Mouse (Mus musculus) heart, embryonic 15.5 days (tissue): ENCODE measurements around the gene Pik3cb. TPM values are rescaled to one million over a fixed set of nuclear protein-coding genes. Genes with fewer than 3 reads are reported as not detected.

Experiments used
- ATAC-seq: fragments of 200-750 bp; cut with Nextera tagmentation; replicated peaks from 2 replicates; pipeline ENCODE4 v1.8.0; 2017; ENCODE audit warnings: low read depth, moderate TSS enrichment; ENCODE audit not compliant: insufficient number of reproducible peaks, insufficient read depth, low FRiP score
- H3K27ac ChIP-seq: fragments of 300-500 bp; sonication (generic); 2 replicates; pipeline ENCODE4 v1.5.1; 2015; ENCODE audit warnings: mild to moderate bottlenecking, inconsistent platforms
- H3K27me3 ChIP-seq: fragments of 300-500 bp; sonication (generic); 2 replicates; pipeline ENCODE4 v1.6.1; 2015; ENCODE audit warnings: inconsistent platforms
- H3K36me3 ChIP-seq: fragments of 300-500 bp; sonication (generic); 2 replicates; pipeline ENCODE4 v1.6.1; 2015; ENCODE audit warnings: mild to moderate bottlenecking, inconsistent platforms
- H3K4me1 ChIP-seq: fragments of 300-500 bp; sonication (generic); replicated peaks from 2 replicates; pipeline ENCODE4 v1.6.1; 2015; ENCODE audit warnings: inconsistent platforms
- H3K4me2 ChIP-seq: fragments of 300-500 bp; sonication (generic); 2 replicates; pipeline ENCODE4 v1.6.1; 2015; ENCODE audit warnings: inconsistent platforms, mild to moderate bottlenecking, moderate library complexity
- H3K4me3 ChIP-seq: fragments of 300-500 bp; sonication (generic); 2 replicates; pipeline ENCODE4 v1.5.1; 2015; ENCODE audit warnings: mild to moderate bottlenecking, inconsistent platforms
- H3K9ac ChIP-seq: fragments of 300-500 bp; sonication (generic); 2 replicates; pipeline ENCODE4 v1.6.1; 2015; ENCODE audit warnings: mild to moderate bottlenecking, inconsistent platforms
- H3K9me3 ChIP-seq: fragments of 300-500 bp; sonication (generic); replicated peaks from 2 replicates; pipeline ENCODE4 v1.6.1; 2016; ENCODE audit warnings: inconsistent platforms
- WGBS: fragments of 180-500 bp; shearing (Covaris S2); methylation state at CpG from one replicate; pipeline ENCODE4 v1.1.7; 2015; ENCODE audit warnings: mixed read lengths; 5-methylcytosine and 5-hydroxymethylcytosine counted together
- polyA plus RNA-seq: library from polyadenylated mRNA; unstranded; fragments of >200 nt; fragmentation: Nextera tagmentation; extraction: Ambion mirVana; gene quantifications from 2 replicates; pipeline ENCODE4 v1.2.1, GENCODE M21; 2015

Pik3cb gene
- polyA plus RNA-seq, 1 experiment from 2014 or later = 1.4 TPM

- Histone ChIP-seq H3K4me3 (no peak overlapping the region), H3K36me3 (peaks cover 4% of the 10 kb centered on the region; the same call in 1 of the 2 replicates), H3K4me1 (0 out of 2 replicates have a peak, but pooled peaks cover 3% of the 10 kb centered on the region), H3K9me3 (no peaks in the 10 kb centered on the region), H3K27ac (no peak overlapping the region), H3K4me2 (no peak overlapping the region), H3K27me3 (no peaks in the 10 kb centered on the region), H3K9ac (no peak overlapping the region)
- no peak for ATAC-seq
- WGBS = 76% methylated on average over 9 of the region's 9 CpGs
Observed at GRCm38 (mm10) chr9:99041994-99042393, 98.4 kb downstream of the Pik3cb start.

GRCm38 (mm10) chr9:99035575-99035974 lies 104.8 kb downstream of the Pik3cb start, which contains the start of gene Gm1123:
Gm1123 (minus strand) TSS chr9:99035715.
- no peaks in the 10 kb centered on the region for H3K9me3 ChIP-seq
- H3K27me3 ChIP-seq = no peaks in the 10 kb centered on the region
- H3K27ac ChIP-seq = no peak within 1 kb of the TSS
- no peak for ATAC-seq
- no peak within 1 kb of the TSS for H3K4me3 ChIP-seq
- H3K9ac ChIP-seq = no peak within 1 kb of the TSS
- no peaks in the 10 kb centered on the region for H3K36me3 ChIP-seq
- no peak within 1 kb of the TSS for H3K4me2 ChIP-seq
- WGBS = 78% methylated on average over 12 of the region's 12 CpGs
- H3K4me1 ChIP-seq = 0 out of 2 replicates have a peak, but pooled peaks cover 3% of the 10 kb centered on the region

GRCm38 (mm10) chr9:99034111-99034510 lies 106.3 kb downstream of the Pik3cb start:
- Histone ChIP-seq H3K4me1 (0 out of 2 replicates have a peak, but pooled peaks cover 3% of the 10 kb centered on the region), H3K9ac (no peak overlapping the region), H3K9me3 (no peaks in the 10 kb centered on the region), H3K36me3 (no peaks in the 10 kb centered on the region), H3K27ac (no peak overlapping the region), H3K4me3 (no peak overlapping the region), H3K27me3 (no peaks in the 10 kb centered on the region), H3K4me2 (no peak overlapping the region)
- 83% methylated on average over 8 of the region's 8 CpGs for WGBS
- no peak for ATAC-seq

- Histone ChIP-seq H3K4me3 (no peak overlapping the region), H3K27ac (no peak overlapping the region), H3K4me2 (no peak overlapping the region), H3K4me1 (no peaks in the 10 kb centered on the region), H3K9me3 (no peaks in the 10 kb centered on the region), H3K36me3 (no peaks in the 10 kb centered on the region), H3K27me3 (no peaks in the 10 kb centered on the region), H3K9ac (no peak overlapping the region)
- 69% methylated on average over 8 of the region's 8 CpGs for WGBS
- ATAC-seq = no peak
Observed at GRCm38 (mm10) chr9:99032031-99032430, 108.4 kb downstream of the Pik3cb start.

GRCm38 (mm10) chr9:99021751-99022150 lies 118.7 kb downstream of the Pik3cb start:
- no peak for ATAC-seq
- Histone ChIP-seq H3K27ac (no peak overlapping the region), H3K36me3 (no peaks in the 10 kb centered on the region), H3K4me1 (no peaks in the 10 kb centered on the region), H3K4me3 (no peak overlapping the region), H3K4me2 (no peak overlapping the region), H3K9ac (no peak overlapping the region), H3K27me3 (no peaks in the 10 kb centered on the region), H3K9me3 (no peaks in the 10 kb centered on the region)
- 81% methylated on average over 4 of the region's 4 CpGs for WGBS

- H3K27ac ChIP-seq = no peak overlapping the region
- H3K36me3 ChIP-seq = no peaks in the 10 kb centered on the region
- no peaks in the 10 kb centered on the region for H3K27me3 ChIP-seq
- no peaks in the 10 kb centered on the region for H3K9me3 ChIP-seq
- 58% methylated on average over 5 of the region's 5 CpGs for WGBS
- H3K4me2 ChIP-seq = no peak overlapping the region
- no peak for ATAC-seq
- H3K4me3 ChIP-seq = no peak overlapping the region
- H3K4me1 ChIP-seq = no peaks in the 10 kb centered on the region
- H3K9ac ChIP-seq = no peak overlapping the region
Observed at GRCm38 (mm10) chr9:99021166-99021565, 119.3 kb downstream of the Pik3cb start.

- no peaks in the 10 kb centered on the region for H3K36me3 ChIP-seq
- no peaks in the 10 kb centered on the region for H3K4me1 ChIP-seq
- no peak overlapping the region for H3K4me2 ChIP-seq
- no peaks in the 10 kb centered on the region for H3K27me3 ChIP-seq
- no peak overlapping the region for H3K9ac ChIP-seq
- H3K4me3 ChIP-seq = no peak overlapping the region
- WGBS = 74% methylated on average over 6 of the region's 6 CpGs
- no peaks in the 10 kb centered on the region for H3K9me3 ChIP-seq
- no peak overlapping the region for H3K27ac ChIP-seq
- no peak for ATAC-seq
Observed at GRCm38 (mm10) chr9:99017679-99018078, 122.7 kb downstream of the Pik3cb start.

- Histone ChIP-seq H3K36me3 (no peaks in the 10 kb centered on the region), H3K9ac (no peak overlapping the region), H3K9me3 (no peaks in the 10 kb centered on the region), H3K4me3 (no peak overlapping the region), H3K4me1 (no peaks in the 10 kb centered on the region), H3K4me2 (no peak overlapping the region), H3K27me3 (no peaks in the 10 kb centered on the region), H3K27ac (no peak overlapping the region)
- WGBS = 69% methylated on average over 3 of the region's 3 CpGs
- ATAC-seq = no peak
Observed at GRCm38 (mm10) chr9:99016759-99017158, 123.7 kb downstream of the Pik3cb start.

- H3K9me3 ChIP-seq = no peaks in the 10 kb centered on the region
- H3K4me1 ChIP-seq = no peaks in the 10 kb centered on the region
- no peak overlapping the region for H3K9ac ChIP-seq
- no peaks in the 10 kb centered on the region for H3K36me3 ChIP-seq
- H3K27me3 ChIP-seq = no peaks in the 10 kb centered on the region
- no peak overlapping the region for H3K27ac ChIP-seq
- 75% methylated on average over 3 of the region's 3 CpGs for WGBS
- H3K4me3 ChIP-seq = no peak overlapping the region
- no peak for ATAC-seq
- no peak overlapping the region for H3K4me2 ChIP-seq
Observed at GRCm38 (mm10) chr9:99016301-99016700, 124.1 kb downstream of the Pik3cb start.

- Histone ChIP-seq H3K36me3 (peaks cover 2% of the 10 kb centered on the region; the same call in 1 of the 2 replicates), H3K4me2 (no peak overlapping the region), H3K4me3 (no peak overlapping the region), H3K9ac (no peak overlapping the region), H3K4me1 (no peaks in the 10 kb centered on the region), H3K9me3 (no peaks in the 10 kb centered on the region), H3K27me3 (no peaks in the 10 kb centered on the region), H3K27ac (no peak overlapping the region)
- no peak for ATAC-seq
- 88% methylated on average over 3 of the region's 3 CpGs for WGBS
Observed at GRCm38 (mm10) chr9:99009898-99010199, 130.6 kb downstream of the Pik3cb start.

GRCm38 (mm10) chr9:99009069-99009897 lies 131.1 kb downstream of the Pik3cb start:
- WGBS = 61% methylated on average over 12 of the region's 12 CpGs
- no peak overlapping the region for H3K27ac ChIP-seq

GRCm38 (mm10) chr9:99001326-99001725 lies 139.1 kb downstream of the Pik3cb start:
- Histone ChIP-seq H3K27me3 (no peaks in the 10 kb centered on the region), H3K36me3 (peaks cover 2% of the 10 kb centered on the region; the same call in 1 of the 2 replicates), H3K4me1 (no peaks in the 10 kb centered on the region), H3K9me3 (no peaks in the 10 kb centered on the region), H3K27ac (no peak overlapping the region), H3K4me3 (no peak overlapping the region), H3K4me2 (no peak overlapping the region), H3K9ac (no peak overlapping the region)
- no peak for ATAC-seq
- WGBS = 92% methylated on average over 6 of the region's 6 CpGs

More at GRCm38 (mm10) chr9:99009069-99009897, 131.1 kb downstream of the Pik3cb start:
- Histone ChIP-seq H3K4me3 (no peak overlapping the region), H3K9ac (no peak overlapping the region), H3K36me3 (peaks cover 2% of the 10 kb centered on the region; the same call in 1 of the 2 replicates), H3K4me1 (no peaks in the 10 kb centered on the region), H3K4me2 (no peak overlapping the region), H3K27me3 (no peaks in the 10 kb centered on the region), H3K9me3 (no peaks in the 10 kb centered on the region)
- ATAC-seq = no peak
